Mouse (Mus musculus) liver, embryonic 15.5 days (tissue): ENCODE results near the gene Ppp1r17. TPM values are rescaled to one million over a fixed set of nuclear protein-coding genes. Genes with fewer than 3 reads are reported as not detected.

Experiments
- ATAC-seq: fragments of 200-750 bp; cut with Nextera tagmentation; 2 replicates; pipeline ENCODE4 v1.8.0; 2017; ENCODE audit warnings: moderate number of reproducible peaks, mild to moderate bottlenecking, moderate library complexity; ENCODE audit not compliant: insufficient read depth
- H3K27ac ChIP-seq: fragments of 300-500 bp; sonication (generic); replicated peaks from 2 replicates; pipeline ENCODE4 v1.5.1; 2015; ENCODE audit warnings: mild to moderate bottlenecking, inconsistent platforms
- H3K27me3 ChIP-seq: fragments of 300-500 bp; sonication (generic); 2 replicates; pipeline ENCODE4 v1.6.1; 2015; ENCODE audit warnings: mild to moderate bottlenecking, inconsistent platforms
- H3K36me3 ChIP-seq: fragments of 300-500 bp; sonication (generic); replicated peaks from 2 replicates; pipeline ENCODE4 v1.6.1; 2015; ENCODE audit warnings: moderate library complexity, mild to moderate bottlenecking, inconsistent platforms
- H3K4me1 ChIP-seq: fragments of 300-500 bp; sonication (generic); replicated peaks from 2 replicates; pipeline ENCODE4 v1.6.1; 2015; ENCODE audit warnings: inconsistent platforms
- H3K4me2 ChIP-seq: fragments of 300-500 bp; sonication (generic); 2 replicates; pipeline ENCODE4 v1.6.1; 2015; ENCODE audit warnings: moderate library complexity, mild to moderate bottlenecking, inconsistent platforms
- H3K4me3 ChIP-seq: fragments of 300-500 bp; sonication (generic); replicated peaks from 2 replicates; pipeline ENCODE4 v1.5.1; 2015; ENCODE audit warnings: mild to moderate bottlenecking, inconsistent platforms
- H3K9ac ChIP-seq: fragments of 300-500 bp; sonication (generic); 2 replicates; pipeline ENCODE4 v1.6.1; 2015; ENCODE audit warnings: moderate library complexity, mild to moderate bottlenecking, inconsistent platforms
- H3K9me3 ChIP-seq: fragments of 300-500 bp; sonication (generic); replicated peaks from 2 replicates; pipeline ENCODE4 v1.6.1; 2016; ENCODE audit warnings: inconsistent platforms
- WGBS: fragments of 180-500 bp; shearing (Covaris S2); methylation state at CpG from one replicate; pipeline ENCODE4 v1.1.7; 2015; ENCODE audit warnings: mixed read lengths; ENCODE audit not compliant: insufficient replicate concordance; 5-methylcytosine and 5-hydroxymethylcytosine counted together
- polyA plus RNA-seq: library from polyadenylated mRNA; unstranded; fragments of >200 nt; fragmentation: Nextera tagmentation; extraction: Ambion mirVana; gene quantifications from 2 replicates; pipeline ENCODE4 v1.2.1, GENCODE M21; 2015

Gene Ppp1r17
- polyA plus RNA-seq, 1 experiment from 2014 or later, result not detected

GRCm38 (mm10) chr6:56039476-56040055 lies 22.3 kb downstream of the Ppp1r17 start:
- Histone ChIP-seq H3K4me1 (no peaks in the 10 kb centered on the region), H3K9ac (no peak overlapping the region), H3K9me3 (no peaks in the 10 kb centered on the region), H3K27me3 (no peaks in the 10 kb centered on the region), H3K4me3 (no peak overlapping the region), H3K27ac (no peak overlapping the region), H3K4me2 (no peak overlapping the region), H3K36me3 (no peaks in the 10 kb centered on the region)
- whole genome bisulfite sequencing, result 54% methylated on average over 4 of the region's 4 CpGs
- ATAC-seq, result no peak

GRCm38 (mm10) chr6:56044270-56044669 lies 27.0 kb downstream of the Ppp1r17 start:
- no peak overlapping the region for H3K4me3 ChIP-seq
- ATAC-seq, result no peak
- H3K36me3 ChIP-seq, result no peaks in the 10 kb centered on the region
- no peak overlapping the region for H3K27ac ChIP-seq
- WGBS, result 47% methylated on average over 5 of the region's 5 CpGs
- no peak overlapping the region for H3K4me2 ChIP-seq
- H3K9me3 ChIP-seq, result no peaks in the 10 kb centered on the region
- no peak overlapping the region for H3K9ac ChIP-seq
- H3K4me1 ChIP-seq, result no peaks in the 10 kb centered on the region
- no peaks in the 10 kb centered on the region for H3K27me3 ChIP-seq

DNA sequence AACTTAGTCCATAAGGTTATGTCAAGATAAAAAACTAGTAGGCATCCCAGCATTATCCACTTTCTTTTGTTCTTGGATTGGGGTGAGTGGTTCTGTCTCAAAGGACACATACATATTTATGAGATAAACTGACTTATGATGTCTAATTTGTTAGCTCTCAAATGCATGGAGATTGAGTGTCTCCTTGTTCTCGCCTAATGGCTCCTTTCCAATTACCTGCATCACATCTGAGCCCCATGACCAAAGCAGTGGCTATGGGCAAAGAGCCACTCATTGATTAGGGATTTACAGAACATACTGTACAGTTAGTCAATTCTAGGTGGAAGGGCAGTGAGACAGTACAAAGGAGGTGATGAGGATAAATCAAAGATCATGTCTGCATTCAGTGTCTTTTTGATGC lies 27.4 kb downstream of the Ppp1r17 start:
- Histone ChIP-seq H3K9me3 (no peaks in the 10 kb centered on the region), H3K4me3 (no peak overlapping the region), H3K27ac (no peak overlapping the region), H3K4me1 (no peaks in the 10 kb centered on the region), H3K9ac (no peak overlapping the region), H3K4me2 (no peak overlapping the region), H3K27me3 (no peaks in the 10 kb centered on the region), H3K36me3 (no peaks in the 10 kb centered on the region)
- WGBS, result 60% methylated on average over 1 of the region's 1 CpGs
- no peak for ATAC-seq

- Histone ChIP-seq H3K27ac (no peak overlapping the region), H3K27me3 (no peaks in the 10 kb centered on the region), H3K4me2 (no peak overlapping the region), H3K9me3 (no peaks in the 10 kb centered on the region), H3K9ac (no peak overlapping the region), H3K36me3 (no peaks in the 10 kb centered on the region), H3K4me3 (no peak overlapping the region), H3K4me1 (no peaks in the 10 kb centered on the region)
- 55% methylated on average over 3 of the region's 3 CpGs for WGBS
- ATAC-seq, result no peak
Observed at GRCm38 (mm10) chr6:56048580-56048979, 31.3 kb downstream of the Ppp1r17 start.

- H3K27me3 ChIP-seq, result no peaks in the 10 kb centered on the region
- no peak for ATAC-seq
- H3K36me3 ChIP-seq, result no peaks in the 10 kb centered on the region
- H3K27ac ChIP-seq, result no peak overlapping the region
- WGBS, result 27% methylated on average over 4 of the region's 4 CpGs
- H3K4me3 ChIP-seq, result no peak overlapping the region
- no peak overlapping the region for H3K4me2 ChIP-seq
- H3K4me1 ChIP-seq, result no peaks in the 10 kb centered on the region
- no peaks in the 10 kb centered on the region for H3K9me3 ChIP-seq
- no peak overlapping the region for H3K9ac ChIP-seq
Observed at GRCm38 (mm10) chr6:56049104-56049503, 31.8 kb downstream of the Ppp1r17 start.

DNA sequence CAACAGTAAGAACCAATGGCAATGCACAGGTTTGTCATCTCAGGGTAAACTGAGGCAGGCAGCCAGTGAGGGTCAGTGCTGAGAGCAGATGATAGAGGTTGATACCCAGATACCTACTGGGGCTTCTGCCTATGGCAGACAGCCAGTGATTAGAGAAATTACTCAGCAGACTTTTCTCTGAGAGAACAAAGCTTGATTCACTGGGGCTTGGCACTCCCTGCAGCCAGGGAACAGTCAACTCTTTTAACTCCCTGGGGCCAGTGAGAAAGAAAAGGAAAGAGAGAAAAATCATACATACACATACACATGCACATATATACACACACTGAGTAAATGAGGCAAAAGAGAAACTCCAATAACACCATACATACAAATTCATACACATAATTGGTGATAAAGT lies 46.4 kb downstream of the Ppp1r17 start:
- no peaks in the 10 kb centered on the region for H3K9me3 ChIP-seq
- H3K27ac ChIP-seq, result no peak overlapping the region
- H3K4me2 ChIP-seq, result no peak overlapping the region
- no peaks in the 10 kb centered on the region for H3K36me3 ChIP-seq
- no peak for ATAC-seq
- H3K4me1 ChIP-seq, result no peaks in the 10 kb centered on the region
- no peak overlapping the region for H3K4me3 ChIP-seq
- H3K9ac ChIP-seq, result no peak overlapping the region
- H3K27me3 ChIP-seq, result no peaks in the 10 kb centered on the region

- no peak for ATAC-seq
- Histone ChIP-seq H3K9me3 (no peaks in the 10 kb centered on the region), H3K4me1 (no peaks in the 10 kb centered on the region), H3K27me3 (no peaks in the 10 kb centered on the region), H3K9ac (no peak overlapping the region), H3K27ac (no peak overlapping the region), H3K36me3 (no peaks in the 10 kb centered on the region), H3K4me3 (no peak overlapping the region), H3K4me2 (no peak overlapping the region)
- WGBS, result 28% methylated on average over 5 of the region's 5 CpGs
Observed at GRCm38 (mm10) chr6:56066632-56067282, 49.5 kb downstream of the Ppp1r17 start.

- H3K27me3 ChIP-seq, result no peaks in the 10 kb centered on the region
- H3K27ac ChIP-seq, result no peak overlapping the region
- H3K4me3 ChIP-seq, result no peak overlapping the region
- no peak overlapping the region for H3K4me2 ChIP-seq
- H3K36me3 ChIP-seq, result no peaks in the 10 kb centered on the region
- no peaks in the 10 kb centered on the region for H3K9me3 ChIP-seq
- ATAC-seq, result no peak
- H3K9ac ChIP-seq, result no peak overlapping the region
- H3K4me1 ChIP-seq, result no peaks in the 10 kb centered on the region
Observed at GRCm38 (mm10) chr6:56068516-56068915, 51.2 kb downstream of the Ppp1r17 start.

DNA sequence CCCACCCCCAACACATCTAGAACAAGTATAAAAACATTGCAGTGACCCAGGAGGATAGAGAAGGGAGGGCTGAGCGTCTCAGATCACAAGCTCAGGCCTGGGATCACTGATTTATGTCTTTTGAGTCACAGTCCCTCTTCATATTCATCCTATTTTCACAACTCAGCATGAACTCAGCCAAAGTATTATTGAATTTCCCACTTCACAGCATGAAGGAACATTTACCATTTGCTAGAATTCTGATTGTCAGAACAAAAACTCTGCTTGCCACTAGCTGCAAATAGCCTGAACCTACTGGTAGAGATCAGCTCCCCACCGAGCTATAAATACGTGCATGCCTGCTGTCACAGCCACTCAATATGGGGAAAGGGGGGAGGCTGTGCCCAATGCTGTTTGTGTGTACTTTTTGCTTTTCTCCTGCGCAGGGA lies 59.1 kb downstream of the Ppp1r17 start:
- Histone ChIP-seq H3K27me3 (no peaks in the 10 kb centered on the region), H3K27ac (no peak overlapping the region), H3K9me3 (no peaks in the 10 kb centered on the region), H3K36me3 (no peaks in the 10 kb centered on the region), H3K4me2 (no peak overlapping the region), H3K4me3 (no peak overlapping the region), H3K4me1 (no peaks in the 10 kb centered on the region), H3K9ac (no peak overlapping the region)
- 51% methylated on average over 4 of the region's 4 CpGs for WGBS
- ATAC-seq, result no peak

Other genes with a start within 250 kb of the Ppp1r17 start
- gene Itprid1, start 180.6 kb upstream of the Ppp1r17 start, polyA plus RNA-seq, result not detected in 2 replicates